Mouse (Mus musculus) MEL (cell line): ENCODE results near the gene Flnc. TPM values are rescaled to one million over a fixed set of nuclear protein-coding genes. Genes with fewer than 3 reads are reported as not detected.

Experiments used
- DNase-seq: peaks from one replicate; pipeline ENCODE4 v3.0.0; 2011; ENCODE audit warnings: low read depth, low spot score
- H3K27ac ChIP-seq: 2 replicates; pipeline ENCODE4 v1.5.1; 2012; ENCODE audit warnings: low read depth, mild to moderate bottlenecking, control low read depth, low read length, moderate library complexity; ENCODE audit not compliant: control insufficient read depth
- H3K27me3 ChIP-seq, 2 experiments: fragments of 150-350 bp in 1 of 2; sonication (generic) in 1 of 2; 2 replicates each; pipeline ENCODE4 v1.6.1; 2012; ENCODE audit warnings: low read length in 2 of 2, mild to moderate bottlenecking in 2 of 2, improper control_type of control experiment in 1 of 2, moderate library complexity in 1 of 2; ENCODE audit not compliant: insufficient read depth in 2 of 2, control insufficient read depth in 1 of 2
- H3K36me3 ChIP-seq, 2 experiments: 2 replicates each; pipeline ENCODE4 v1.6.1; 2012 to 2014; ENCODE audit warnings: low read length in 2 of 2, improper control_type of control experiment in 1 of 2, inconsistent platforms in 1 of 2, mild to moderate bottlenecking in 1 of 2; ENCODE audit not compliant: insufficient read depth in 2 of 2, control insufficient read depth in 1 of 2
- H3K4me1 ChIP-seq, 2 experiments: fragments of 150-350 bp in 1 of 2; sonication (generic) in 1 of 2; 2 replicates each; pipeline ENCODE4 v1.6.1; 2012; ENCODE audit warnings: low read length in 2 of 2, improper control_type of control experiment in 1 of 2, mild to moderate bottlenecking in 1 of 2; ENCODE audit not compliant: insufficient read depth in 2 of 2, control insufficient read depth in 1 of 2
- H3K4me3 ChIP-seq, 2 experiments: fragments of 150-350 bp in 1 of 2; sonication (generic) in 1 of 2; 2 replicates each; pipeline ENCODE4 v1.5.1; 2012; ENCODE audit warnings: low read depth in 2 of 2, low read length in 2 of 2, mild to moderate bottlenecking in 2 of 2, moderate library complexity in 2 of 2, control low read depth in 1 of 2, improper control_type of control experiment in 1 of 2; ENCODE audit not compliant: control insufficient read depth in 1 of 2, insufficient read depth in 1 of 2
- H3K79me2 ChIP-seq: 2 replicates; pipeline ENCODE4 v1.6.1; 2012; ENCODE audit warnings: mild to moderate bottlenecking, low read length, moderate library complexity; ENCODE audit not compliant: control insufficient read depth, poor library complexity, insufficient read depth
- H3K9ac ChIP-seq: 2 replicates; pipeline ENCODE4 v1.6.1; 2012; ENCODE audit warnings: low read depth, mild to moderate bottlenecking, control low read depth, low read length, moderate library complexity; ENCODE audit not compliant: control insufficient read depth, poor library complexity, severe bottlenecking
- H3K9me3 ChIP-seq: fragments of 150-350 bp; sonication (generic); replicated peaks from 2 replicates; pipeline ENCODE4 v1.6.1; 2012; ENCODE audit warnings: mild to moderate bottlenecking, low read length, improper control_type of control experiment, moderate library complexity; ENCODE audit not compliant: insufficient read depth
- BHLHE40 ChIP-seq: IDR thresholded peaks from 2 replicates; pipeline ENCODE4 v1.6.1; 2012; ENCODE audit warnings: low read depth, mild to moderate bottlenecking, inconsistent platforms, low read length, improper control_type of control experiment, borderline replicate concordance
- CHD1 ChIP-seq: IDR thresholded peaks from 2 replicates; pipeline ENCODE4 v1.6.1; 2012; ENCODE audit warnings: low read depth, mild to moderate bottlenecking, inconsistent platforms, low read length, improper control_type of control experiment
- CHD2 ChIP-seq: IDR thresholded peaks from 2 replicates; pipeline ENCODE4 v1.6.1; 2011; ENCODE audit warnings: low read length, improper control_type of control experiment
- E2F4 ChIP-seq: IDR thresholded peaks from 2 replicates; pipeline ENCODE4 v1.6.1; 2011; ENCODE audit warnings: low read depth, low read length, improper control_type of control experiment, borderline replicate concordance
- ELF1 ChIP-seq: IDR thresholded peaks from 2 replicates; pipeline ENCODE4 v1.6.1; 2014; ENCODE audit warnings: low read depth, mild to moderate bottlenecking, inconsistent platforms, low read length, improper control_type of control experiment, moderate library complexity
- ETS1 ChIP-seq: IDR thresholded peaks from 2 replicates; pipeline ENCODE4 v1.6.1; 2012; ENCODE audit warnings: low read depth, mild to moderate bottlenecking, inconsistent platforms, low read length, improper control_type of control experiment, moderate library complexity
- JUND ChIP-seq: IDR thresholded peaks from 2 replicates; pipeline ENCODE4 v1.6.1; 2011; ENCODE audit warnings: low read depth, mild to moderate bottlenecking, improper control_type of control experiment, low read length
- KAT2A ChIP-seq: conservative IDR thresholded peaks from 2 replicates; pipeline ENCODE4 v1.6.1; 2012; ENCODE audit warnings: low read depth, low read length, improper control_type of control experiment, inconsistent platforms
- MAX ChIP-seq: IDR thresholded peaks from 2 replicates; pipeline ENCODE4 v1.6.1; 2011; ENCODE audit warnings: low read length, improper control_type of control experiment
- MEF2A ChIP-seq: IDR thresholded peaks from 2 replicates; pipeline ENCODE4 v1.6.1; 2014; ENCODE audit warnings: low read depth, mild to moderate bottlenecking, inconsistent platforms, low read length, improper control_type of control experiment; ENCODE audit not compliant: poor library complexity, insufficient replicate concordance, severe bottlenecking; ENCODE audit errors: extremely low read depth
- MXI1 ChIP-seq: IDR thresholded peaks from 2 replicates; pipeline ENCODE4 v1.6.1; 2011; ENCODE audit warnings: mild to moderate bottlenecking, low read depth, low read length, improper control_type of control experiment
- NELFE ChIP-seq: IDR thresholded peaks from 2 replicates; pipeline ENCODE4 v1.6.1; 2011; ENCODE audit warnings: low read depth, low read length, improper control_type of control experiment
- POLR2AphosphoS5 ChIP-seq: IDR thresholded peaks from 2 replicates; pipeline ENCODE4 v1.6.1; 2012; ENCODE audit warnings: low read depth, borderline replicate concordance, mild to moderate bottlenecking, inconsistent platforms, low read length, moderate library complexity, mixed read lengths
- RAD21 ChIP-seq: IDR thresholded peaks from 2 replicates; pipeline ENCODE4 v1.6.1; 2011; ENCODE audit warnings: mild to moderate bottlenecking, low read depth, low read length, improper control_type of control experiment
- SIN3A ChIP-seq: IDR thresholded peaks from 2 replicates; pipeline ENCODE4 v1.6.1; 2012; ENCODE audit warnings: low read length, improper control_type of control experiment, inconsistent platforms
- TAL1 ChIP-seq: IDR thresholded peaks from 2 replicates; pipeline ENCODE4 v1.6.1; 2012; ENCODE audit warnings: mild to moderate bottlenecking, inconsistent platforms, low read length, moderate library complexity, mixed read lengths
- TBP ChIP-seq: IDR thresholded peaks from 2 replicates; pipeline ENCODE4 v1.8.0; 2011; ENCODE audit warnings: low read depth, low read length, improper control_type of control experiment
- USF1 ChIP-seq: IDR thresholded peaks from 2 replicates; pipeline ENCODE4 v1.6.1; 2014; ENCODE audit warnings: low read depth, mild to moderate bottlenecking, inconsistent platforms, low read length, improper control_type of control experiment, moderate library complexity
- USF2 ChIP-seq, 2 experiments: IDR thresholded peaks; 2 replicates each; pipeline ENCODE4 v1.6.1; 2011 to 2012; ENCODE audit warnings: improper control_type of control experiment in 2 of 2, low read length in 2 of 2, borderline replicate concordance in 1 of 2, inconsistent platforms in 1 of 2, low read depth in 1 of 2, mild to moderate bottlenecking in 1 of 2; ENCODE audit not compliant: insufficient read depth in 1 of 2
- polyA plus RNA-seq, 2 experiments: library from polyadenylated mRNA; stranded (reverse) in 1 of 2; unstranded in 1 of 2; fragments of >175 nt in 1 of 2; fragments of >200 nt in 1 of 2; gene quantifications; 2 replicates each; pipeline versions ENCODE4 v1.2.1 to v1.2.4; 2012; ENCODE audit warnings: low replicate concordance in 2 of 2, low read depth in 1 of 2; ENCODE audit not compliant: insufficient read length in 2 of 2, insufficient read depth in 1 of 2, missing spikeins in 1 of 2
- total RNA-seq: library from RNA; depleted of rRNA; stranded (reverse); fragments of 300-350 nt; gene quantifications from 2 replicates; pipeline ENCODE4 v1.2.3, GENCODE M21; 2012

Flnc gene
- total and polyA plus RNA-seq, 3 experiments = 0.27 to 0.31 TPM; not detected in 1

GRCm38 (mm10) chr6:29494101-29494500, 61.0 kb downstream of the Flnc start:
- no peaks in the 10 kb centered on the region for H3K9me3 ChIP-seq
- no peak for TF ChIP-seq TBP
- no peak for TF ChIP-seq MAX
- no peak for TF ChIP-seq POLR2AphosphoS5
- TF ChIP-seq USF1 = no peak
- TF ChIP-seq TAL1 = no peak
- TF ChIP-seq ELF1 = no peak
- TF ChIP-seq ETS1 = no peak
- no peak for TF ChIP-seq RAD21
- TF ChIP-seq CHD1 = no peak
- no peak for TF ChIP-seq USF2 (IDR thresholded peaks at IDR 0.05; ENCODE audit: borderline replicate concordance in 1 of 2, insufficient read depth in 1 of 2, low read depth in 1 of 2, low read length in 2 of 2)
- no peaks in the 10 kb centered on the region for H3K27me3 ChIP-seq
- H3K36me3 ChIP-seq = no peaks in the 10 kb centered on the region
- no peak overlapping the region for H3K27ac ChIP-seq
- H3K4me3 ChIP-seq = no peak overlapping the region
- no peak overlapping the region for H3K9ac ChIP-seq
- H3K79me2 ChIP-seq = no peaks in the 10 kb centered on the region
- DNase-seq = no peak
- H3K4me1 ChIP-seq = no peaks in the 10 kb centered on the region

DNA sequence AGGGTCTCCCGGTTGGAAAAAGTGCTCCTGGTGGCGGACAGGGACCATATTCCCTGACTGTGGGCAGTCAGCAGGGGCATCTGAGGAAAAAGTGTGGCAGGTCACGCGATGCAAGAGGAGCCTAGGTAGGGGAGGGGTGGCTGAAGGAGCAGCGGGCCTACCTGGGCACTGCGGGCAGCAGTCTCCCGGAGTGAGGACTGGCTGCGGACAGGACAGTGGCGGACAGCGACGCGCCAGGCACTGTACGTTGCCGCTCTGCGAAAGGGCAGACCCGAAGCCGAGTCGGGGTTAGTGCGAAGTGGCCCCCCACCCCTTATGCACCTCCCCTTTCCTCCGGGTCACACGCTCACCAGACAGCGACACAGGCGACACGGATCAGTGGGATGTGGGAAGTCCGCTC, 63.2 kb downstream of the Flnc start:
- no peak for DNase-seq
- no peak overlapping the region for H3K4me3 ChIP-seq
- H3K79me2 ChIP-seq = no peaks in the 10 kb centered on the region
- H3K4me1 ChIP-seq = peaks cover 9 to 12% of the 10 kb centered on the region in 2 experiments
- no peaks in the 10 kb centered on the region for H3K27me3 ChIP-seq
- peaks cover 0 to 14% of the 10 kb centered on the region in 2 experiments; a peak in 2 of 4 replicates for H3K36me3 ChIP-seq
- H3K9me3 ChIP-seq = no peaks in the 10 kb centered on the region
- H3K9ac ChIP-seq = no peak overlapping the region
- no peak overlapping the region for H3K27ac ChIP-seq
- no peak for TF ChIP-seq USF2 (IDR thresholded peaks at IDR 0.05; ENCODE audit: borderline replicate concordance in 1 of 2, insufficient read depth in 1 of 2, low read depth in 1 of 2, low read length in 2 of 2)
- TF ChIP-seq NELFE = no peak
- no peak for TF ChIP-seq JUND
- no peak for TF ChIP-seq CHD2
- TF ChIP-seq MAX = no peak
- TF ChIP-seq MXI1 = no peak
- no peak for TF ChIP-seq E2F4
- no peak for TF ChIP-seq KAT2A
- TF ChIP-seq SIN3A = no peak
- no peak for TF ChIP-seq MEF2A
- TF ChIP-seq BHLHE40 = no peak
